In genomic region chr11:3137279-3137678, GRCm38 (mm10) we compare ENCODE assay signal across 8 mouse cellular contexts. TPM values are rescaled to one million over a fixed set of nuclear protein-coding genes. Genes with fewer than 3 reads are reported as not detected.
DNase-seq lines count a peak whose midpoint lies in the region; ATAC-seq and TF ChIP-seq lines count a peak whose summit lies in the region.
"Not testable (repeated sequence)": the region's sequence is repeated elsewhere in the genome, so short reads cannot be mapped to it uniquely, and the experiment has no call there.

No protein-coding gene starts in this region.

- H3K4me2 ChIP-seq in hindbrain, embryonic 12.5 days (replicated peaks); neural tube, embryonic 11.5 days (ENCODE audit: low read depth): not testable (repeated sequence)

- not testable (repeated sequence) for H3K27ac ChIP-seq in hindbrain, embryonic 12.5 days; neural tube, embryonic 11.5 days (ENCODE audit: low read depth, low read length)

- not testable (repeated sequence) for H3K4me1 ChIP-seq in hindbrain, embryonic 12.5 days; lung, adult 2 months (ENCODE audit: control insufficient read depth, insufficient read depth, low read length); neural tube, embryonic 11.5 days (ENCODE audit: control insufficient read depth, insufficient read depth, low read length)

- not testable (repeated sequence) for TF ChIP-seq POLR2A in lung, adult 2 months (IDR thresholded peaks at IDR 0.05; ENCODE audit: borderline replicate concordance, extremely low read depth, low read depth, low read length)

- H3K9me3 ChIP-seq in hindbrain, embryonic 12.5 days (replicated peaks) = peaks cover 17% of the 10 kb centered on the region
- H3K9me3 ChIP-seq in neural tube, embryonic 11.5 days (ENCODE audit: control insufficient read depth, low read length) = not testable (repeated sequence)

- not testable (repeated sequence) for H3K9ac ChIP-seq in hindbrain, embryonic 12.5 days; neural tube, embryonic 11.5 days (ENCODE audit: low read length)

- 91% methylated on average over 4 of the region's 4 CpGs for WGBS in hindbrain, embryonic 12.5 days
- 88% methylated on average over 4 of the region's 4 CpGs for WGBS in lung, adult 2 months
- 89% methylated on average over 4 of the region's 4 CpGs for WGBS in neural tube, embryonic 11.5 days

- peak; percentile 42 to 52 for DNase-seq in CD8-positive naive resting alpha-beta T cell, adult 2 months (ENCODE audit: low read depth in 2 of 2, low spot score in 2 of 2)
- DNase-seq in gastrocnemius, postnatal 25 days = peak; percentile 60
- peak; percentile 37 to 73 for DNase-seq in kidney, postnatal 25 days
- peak; percentile 48 for DNase-seq in lung, adult 2 months
- peak; percentile 19 for DNase-seq in neural tube, embryonic 11.5 days (ENCODE audit: low spot score)
- DNase-seq in testis, postnatal 14 days (ENCODE audit: low spot score) = peak; percentile 66

- not testable (repeated sequence) for H3K36me3 ChIP-seq in hindbrain, embryonic 12.5 days; neural tube, embryonic 11.5 days (ENCODE audit: control insufficient read depth, insufficient read depth, low read length)

- not testable (repeated sequence) for H3K4me3 ChIP-seq in hindbrain, embryonic 12.5 days; lung, adult 2 months (replicated peaks; ENCODE audit: extremely low read depth, low read depth, low read length); neural tube, embryonic 11.5 days (ENCODE audit: low read depth, low read length)

- 0 out of 2 replicates have a peak, but pooled peaks have one; percentile 0 for ATAC-seq in common myeloid progenitor, adult 5-6 weeks (replicated peaks; ENCODE audit: low read depth, poor library complexity, severe bottlenecking)
- ATAC-seq in hindbrain, embryonic 12.5 days (ENCODE audit: low FRiP score) = peak; percentile 20
- ATAC-seq in neural tube, embryonic 11.5 days (ENCODE audit: insufficient read depth, low FRiP score, low TSS enrichment) = not testable (repeated sequence)

- TF ChIP-seq CTCF in lung, adult 2 months (IDR thresholded peaks at IDR 0.05; ENCODE audit: insufficient read depth, low read length) = not testable (repeated sequence)

- not testable (repeated sequence) for H3K27me3 ChIP-seq in hindbrain, embryonic 12.5 days; neural tube, embryonic 11.5 days (ENCODE audit: control insufficient read depth, insufficient read depth, low read length)

RNA-seq across cellular contexts. Expression of gene Sfi1, which starts 56.0 kb away (rescaled TPM):
- 16.6 and 19.5 TPM in 2 replicates for total RNA-seq in common myeloid progenitor, adult 5-6 weeks (2017)
- total RNA-seq in gastrocnemius, postnatal 25 days (2021) = 10 to 100 TPM; 10.8 to 14.1 TPM
- 17.2 and 18.6 TPM in 2 replicates for polyA plus RNA-seq in hindbrain, embryonic 12.5 days (2016; fragmentation: Nextera tagmentation; extraction: Ambion mirVana)
- polyA plus RNA-seq in lung, adult 2 months (2012; rRNA removed) = 25.1 and 25.2 TPM in 2 replicates
- polyA plus RNA-seq in neural tube, embryonic 11.5 days (2014; fragmentation: Nextera tagmentation; extraction: Ambion mirVana) = 9.5 and 9.7 TPM in 2 replicates
